In the genomic region with DNA sequence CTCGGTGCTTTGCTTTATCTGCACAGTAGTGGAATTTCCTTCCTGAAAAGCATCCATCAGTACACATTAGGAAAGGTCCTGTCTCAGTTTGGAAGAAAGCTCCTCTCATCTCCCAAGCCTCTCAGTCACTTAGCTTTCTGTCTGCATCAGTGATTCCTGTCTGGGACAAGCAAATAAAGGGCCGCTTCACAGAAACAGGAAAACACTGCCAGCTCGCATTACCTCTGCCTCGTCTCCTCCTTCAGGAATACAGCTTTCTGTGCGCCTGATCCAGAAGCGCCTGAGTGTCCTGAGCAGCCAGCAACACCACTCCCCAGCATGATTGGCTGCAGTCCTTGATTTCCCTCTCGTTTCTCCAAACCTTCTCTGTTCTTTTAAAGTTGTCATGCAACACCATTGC, we compare ENCODE assay signal across 19 mouse cellular contexts.
A peak's percentile ranks its signal among the peaks of the same experiment; 100 is the strongest.
DNase-seq lines count a peak whose midpoint lies in the region; TF ChIP-seq lines count a peak whose summit lies in the region.
"Had no signal": no experiment of that assay in that cellular context is flagged by ENCODE, and none has a peak within 500 bp of the region (broad histone marks: within the 10 kb centered on the region; RNA-seq: fewer than 3 reads in every experiment).

No protein-coding gene starts in this region.

- peaks cover 26% of the 10 kb centered on the region for H3K4me1 ChIP-seq in forebrain, embryonic 10.5 days
- H3K4me1 ChIP-seq: intestine, embryonic 15.5 days had no signal

- no peak overlapping the region for H3K27ac ChIP-seq in forebrain, embryonic 10.5 days
- H3K27ac ChIP-seq: forebrain, embryonic 12.5 days; heart, embryonic 10.5 days; intestine, embryonic 15.5 days had no signal

- H3K36me3 ChIP-seq in forebrain, embryonic 10.5 days (replicated peaks) = no peaks in the 10 kb centered on the region
- H3K36me3 ChIP-seq: forebrain, embryonic 12.5 days; heart, embryonic 10.5 days; intestine, embryonic 15.5 days had no signal

- no peak overlapping the region for H3K4me3 ChIP-seq in forebrain, embryonic 10.5 days
- H3K4me3 ChIP-seq: forebrain, embryonic 12.5 days; heart, embryonic 10.5 days; intestine, embryonic 15.5 days had no signal

- DNase-seq in heart, adult 11 months = peak; percentile 35
- DNase-seq in heart, postnatal 14 days = no peak
- peak; percentile 53 for DNase-seq in left cerebral cortex, postnatal 4 days
- no peak for DNase-seq in left cerebral cortex, adult 18-20 months (ENCODE audit: low spot score in 2 of 2)
- peak; percentile 54 for DNase-seq in brain, embryonic 14.5 days (ENCODE audit: low read depth)
- DNase-seq in retina, embryonic 14.5 days (ENCODE audit: low spot score) = peak; percentile 82
- no peak for DNase-seq in forebrain, embryonic 10.5 days (ENCODE audit: extremely low spot score, low spot score)
- no peak for DNase-seq in gastrocnemius, postnatal 4 days (ENCODE audit: low spot score in 2 of 2)
- DNase-seq: adrenal gland, adult 2 months; adrenal gland, postnatal 25 days; cerebellum, adult 2 months; gastrocnemius, postnatal 14 days; heart, adult 18-20 months; heart, postnatal 10 days; kidney, adult 18-20 months had no signal

- H3K27me3 ChIP-seq in forebrain, embryonic 10.5 days (ENCODE audit: poor library complexity, severe bottlenecking) = no peaks in the 10 kb centered on the region
- H3K27me3 ChIP-seq: CH12.LX; intestine, embryonic 15.5 days had no signal

- no peak for TF ChIP-seq POLR2A in brain, embryonic 14.5 days (IDR thresholded peaks at IDR 0.05; ENCODE audit: borderline replicate concordance, extremely low read depth, insufficient read depth, insufficient read length, poor library complexity, severe bottlenecking)

- intact Hi-C loops in heart, postnatal 14 days (cut with DNase I) = no loop called here
- intact Hi-C loops in left cerebral cortex, postnatal 4 days (cut with DNase I) = no loop called here

- 78% methylated on average over 7 of the region's 7 CpGs for WGBS in forebrain, embryonic 10.5 days

- peaks cover 21% of the 10 kb centered on the region for H3K9me3 ChIP-seq in forebrain, embryonic 10.5 days
- H3K9me3 ChIP-seq: intestine, embryonic 15.5 days had no signal

- TF ChIP-seq CTCF in brain, embryonic 14.5 days (IDR thresholded peaks at IDR 0.05; ENCODE audit: borderline replicate concordance, extremely low read depth, insufficient read depth, insufficient read length) = no peak

Comparison
In these comparisons a context has a peak if more than half of its experiments do, and no peak if none do; other contexts are left out.
1. DNase-seq: peak in heart, adult 11 months (single experiment), left cerebral cortex, postnatal 4 days (single experiment), brain, embryonic 14.5 days (single experiment) and retina, embryonic 14.5 days (single experiment); none in heart, postnatal 14 days (0 of 2), left cerebral cortex, adult 18-20 months (0 of 2), forebrain, embryonic 10.5 days (single experiment) and gastrocnemius, postnatal 4 days (0 of 2).